Mouse (Mus musculus) lung, postnatal 10 days (tissue): ENCODE measurements around the gene Defb43.

Source experiments
- DNase-seq: peaks from one replicate; pipeline ENCODE4 v3.0.0; 2021

Gene Defb43

DNA sequence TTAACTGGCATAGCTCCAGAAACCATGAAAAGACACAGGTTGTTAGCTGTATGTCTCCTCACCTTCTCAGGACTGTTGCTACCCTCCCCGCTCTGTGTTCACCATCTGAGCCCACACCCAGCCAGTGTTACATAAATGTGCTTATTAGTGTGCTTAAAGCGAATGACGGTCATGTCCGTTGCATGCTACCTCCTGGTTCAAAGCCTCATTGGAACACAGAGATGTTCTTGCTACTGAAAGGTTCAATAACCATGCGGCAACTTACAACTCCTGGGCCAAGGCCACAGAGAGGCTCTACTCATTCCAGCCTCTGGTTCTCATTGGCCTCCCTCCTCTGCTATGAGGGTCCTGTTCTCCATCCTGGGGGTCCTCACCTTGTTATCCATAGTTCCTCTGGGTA is at the start of gene Defb43:
Gene Defb43 (plus strand): TSS at position 301 of the 400 bp plus-strand sequence.
- no peak for DNase-seq

DNA sequence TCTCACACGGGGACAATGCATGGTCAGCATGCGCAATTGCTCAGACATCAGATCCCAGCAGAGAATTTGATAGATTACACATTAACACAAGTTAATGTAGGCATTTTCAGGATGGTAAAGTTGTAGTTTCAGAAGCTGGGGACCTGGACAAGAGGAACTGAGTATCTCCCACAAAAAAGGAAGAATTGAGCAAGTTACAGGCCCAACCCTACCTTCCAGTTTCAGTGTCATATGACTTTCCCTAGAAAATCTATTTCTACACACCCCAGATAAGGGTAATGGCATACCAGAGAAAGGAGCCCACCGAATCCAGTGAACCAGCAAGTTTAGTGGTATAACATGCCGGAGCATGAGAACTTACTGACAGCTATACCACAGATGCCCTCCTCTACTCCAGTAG is 47.9 kb upstream of the Defb43 start:
- DNase-seq: no peak

DNA sequence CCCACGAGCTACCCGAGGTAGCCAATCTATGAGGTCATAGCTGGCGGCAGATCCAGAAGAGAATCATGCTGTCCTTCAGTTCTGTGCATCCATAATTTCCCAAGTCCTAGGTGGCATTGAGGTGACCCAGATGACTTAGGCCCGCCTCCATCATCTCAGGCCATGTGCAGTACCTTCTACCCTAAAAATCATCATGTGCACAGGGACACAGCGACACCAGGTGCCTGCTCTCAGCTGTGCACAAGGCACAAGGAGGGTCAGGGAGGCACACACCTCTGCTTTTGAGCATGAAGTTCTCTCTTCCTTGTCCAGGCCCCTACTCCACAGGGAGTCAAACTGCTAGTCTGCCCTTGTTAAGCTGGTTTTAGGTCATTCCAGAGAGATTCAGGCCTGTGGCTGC is 46.2 kb upstream of the Defb43 start:
- DNase-seq: no peak

GRCm38 (mm10) chr14:62965811-62966520 is 45.6 kb upstream of the Defb43 start:
- peak; percentile 54 for DNase-seq

DNA sequence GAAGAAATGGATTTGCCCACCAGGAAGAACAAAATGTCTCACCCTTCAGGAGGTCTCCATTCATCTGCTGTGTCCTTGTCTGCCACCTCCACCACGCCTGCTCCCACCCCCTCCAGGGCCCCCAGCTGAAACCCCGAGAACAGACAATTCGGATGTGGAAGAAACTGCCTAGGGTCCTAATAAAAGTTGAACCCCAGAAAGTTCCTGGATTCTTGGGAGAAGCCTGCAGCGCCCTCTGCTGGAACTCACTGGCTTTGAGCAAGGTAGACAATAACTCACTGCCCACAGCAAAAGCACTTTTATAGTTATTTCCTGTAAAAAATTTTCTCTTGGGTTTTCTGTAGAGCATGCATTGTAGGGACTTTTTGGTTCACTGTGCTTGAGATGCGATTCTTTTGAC is 36.5 kb upstream of the Defb43 start:
- DNase-seq: peak; percentile 73

DNA sequence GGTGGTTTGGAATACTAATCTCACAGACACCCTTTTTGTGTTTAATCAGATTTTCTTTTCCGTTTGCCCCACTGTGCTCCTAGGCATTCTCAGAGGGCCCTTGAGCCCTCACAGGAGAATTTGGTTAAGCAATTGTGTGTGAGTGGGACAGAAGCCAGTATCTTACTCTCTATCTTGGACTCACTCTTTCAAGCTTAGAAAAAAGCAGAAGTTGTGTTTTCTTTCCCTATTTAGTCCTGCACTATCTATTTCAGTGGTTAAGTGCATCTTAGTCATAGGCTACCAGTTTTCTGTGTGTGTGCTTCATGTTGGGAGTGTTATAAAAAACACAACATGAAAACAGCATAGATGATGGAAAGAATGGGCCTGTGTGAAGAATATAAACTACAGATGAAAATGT is 31.8 kb upstream of the Defb43 start:
- no peak for DNase-seq

GRCm38 (mm10) chr14:62984410-62984809 is 27.2 kb upstream of the Defb43 start, which contains the start of gene Defb48:
Defb48 (minus strand) TSS chr14:62984510.
- no peak for DNase-seq

GRCm38 (mm10) chr14:62991271-62991670 is 20.3 kb upstream of the Defb43 start:
- no peak for DNase-seq

DNA sequence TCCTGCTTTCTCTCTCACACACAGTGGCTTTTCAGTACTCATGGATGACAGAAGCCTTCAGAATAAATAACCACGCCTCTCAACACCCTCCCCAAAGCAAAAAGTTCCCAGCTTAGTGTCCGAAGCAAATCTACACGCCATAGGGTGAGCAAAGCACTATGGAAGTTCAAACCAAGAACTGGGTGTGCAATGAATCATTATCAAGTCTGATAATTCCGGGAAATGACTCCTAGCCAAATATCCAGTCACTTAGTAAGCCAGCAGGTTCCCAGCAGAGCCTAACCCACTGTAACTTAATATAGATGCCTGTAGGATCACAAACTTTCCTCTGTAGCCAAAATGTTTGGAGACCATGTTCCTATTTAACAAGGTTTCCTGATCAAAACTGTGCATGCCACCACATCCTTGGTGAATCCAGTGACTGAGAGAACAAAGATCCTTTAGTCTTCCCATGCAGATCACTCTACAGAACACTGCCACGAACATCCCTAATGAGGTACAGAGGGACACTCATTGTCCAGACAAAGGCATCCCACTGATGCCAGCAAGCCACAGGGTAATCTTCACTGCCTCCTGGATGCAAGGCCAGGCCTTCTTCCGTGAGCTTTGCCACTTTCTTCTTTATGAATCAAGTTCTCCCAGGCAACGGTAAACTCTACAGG is 19.6 kb upstream of the Defb43 start:
- DNase-seq: no peak

DNA sequence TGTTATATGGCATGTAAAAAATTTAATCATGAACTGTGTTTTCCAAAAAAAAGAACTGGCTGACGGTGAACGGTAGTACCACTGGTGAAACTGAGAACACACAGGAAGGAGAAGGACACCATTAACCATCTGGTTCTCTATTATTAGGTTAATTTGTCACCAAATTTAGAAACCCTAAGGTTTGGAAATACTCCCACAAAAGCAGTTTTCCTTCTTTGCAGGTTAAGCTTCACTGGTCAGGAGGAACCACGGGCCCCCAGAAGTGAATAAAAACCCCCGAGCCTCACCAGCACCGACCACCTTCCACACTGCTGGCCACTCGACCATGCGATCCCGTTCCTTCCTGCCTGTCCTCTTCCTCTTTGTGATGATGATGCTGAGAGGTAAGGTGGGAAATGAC is 13.8 kb upstream of the Defb43 start, which contains the start of gene Defb47:
Gene Defb47 (plus strand): TSS at position 301 of the 400 bp plus-strand sequence.
- no peak for DNase-seq

DNA sequence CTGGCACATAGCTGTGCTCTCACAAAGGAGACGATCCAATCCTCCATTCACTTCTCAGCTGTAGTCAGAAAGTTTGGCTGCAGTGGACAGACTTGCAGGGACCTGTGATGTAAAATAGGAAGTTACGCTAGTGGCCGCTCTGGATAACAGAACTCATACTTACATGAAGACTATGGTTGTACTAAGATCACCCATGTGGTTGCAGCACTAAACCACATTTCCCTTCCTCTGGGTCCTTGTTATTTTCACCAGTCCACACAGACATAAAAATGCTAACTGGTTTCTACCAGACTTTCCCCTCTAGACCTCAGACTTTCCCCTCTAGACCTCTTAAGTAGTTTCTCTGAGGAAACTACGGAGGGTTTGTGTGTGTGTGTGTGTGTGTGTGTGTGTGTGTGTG is 12.6 kb upstream of the Defb43 start:
- DNase-seq: no peak

DNA sequence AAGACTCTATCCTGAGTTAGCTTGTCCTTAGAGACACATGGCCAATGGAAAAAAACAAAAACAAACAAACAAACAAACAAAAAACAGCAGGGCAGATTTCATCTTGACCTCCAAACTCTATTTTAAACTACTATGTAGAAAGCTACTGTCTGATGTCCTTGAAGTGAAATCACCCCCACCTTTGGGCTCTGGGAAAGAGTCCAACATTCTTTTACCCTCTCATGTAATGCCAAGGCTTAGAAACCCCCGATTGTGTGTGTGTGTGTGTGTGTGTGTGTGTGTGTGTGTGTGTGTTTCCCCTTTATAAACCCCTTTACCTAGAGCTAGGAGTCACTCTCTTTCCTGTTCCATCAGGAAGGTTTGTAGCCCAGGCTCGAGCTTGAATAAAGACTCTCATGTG is 9.0 kb upstream of the Defb43 start:
- no peak for DNase-seq

DNA sequence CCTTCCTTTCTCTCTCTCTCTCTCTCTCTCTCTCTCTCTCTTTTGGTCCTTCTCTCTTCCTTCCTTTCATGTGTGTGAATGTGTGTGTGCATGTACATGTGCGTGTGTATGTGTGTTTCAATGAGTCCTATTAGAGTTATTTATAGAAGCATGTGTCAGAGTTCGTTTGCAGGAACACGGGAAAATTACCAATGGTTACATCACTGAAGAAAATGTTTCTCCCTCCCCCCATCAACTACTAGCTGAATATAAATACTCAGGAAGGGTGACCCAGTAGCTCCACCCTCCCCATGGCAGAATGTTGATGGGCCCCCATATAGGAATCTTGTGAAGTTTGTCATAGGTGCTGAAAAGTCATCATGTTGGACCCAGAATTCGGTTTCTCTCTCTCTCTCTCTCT is 1.5 kb downstream of the Defb43 start:
- no peak for DNase-seq

- no peak for DNase-seq
Measured at GRCm38 (mm10) chr14:63014667-63015066, 3.1 kb downstream of the Defb43 start.

DNA sequence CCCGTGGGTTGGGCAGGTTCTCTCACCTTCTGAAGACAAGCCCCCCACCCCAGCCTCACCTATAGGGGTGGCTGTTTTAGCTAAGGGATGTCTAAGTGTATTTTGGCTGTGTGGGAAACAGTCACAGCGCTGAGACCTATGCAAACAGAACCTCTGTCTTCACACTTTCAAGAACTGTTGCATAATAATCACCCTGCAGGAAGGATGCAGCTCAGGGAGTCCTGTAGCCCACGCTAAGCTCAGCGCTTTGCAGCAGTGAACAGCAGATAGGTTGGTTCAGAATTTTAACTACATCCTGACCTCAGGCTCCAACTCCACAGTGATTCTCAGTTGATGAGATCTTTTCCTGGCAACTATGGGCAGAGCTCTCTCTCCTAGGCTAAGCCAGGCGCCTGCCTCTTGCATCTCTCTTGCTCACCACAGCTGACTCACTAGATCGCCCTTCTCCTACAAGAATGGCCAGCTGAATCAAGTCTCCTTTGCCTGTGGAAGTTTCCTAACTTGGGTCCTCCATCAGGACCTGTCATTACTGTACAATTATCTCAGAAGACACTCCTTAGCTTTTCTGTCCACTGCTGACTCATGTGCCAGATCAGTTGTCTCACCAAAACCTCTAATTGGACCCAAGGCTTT is 9.1 kb downstream of the Defb43 start:
- no peak for DNase-seq

GRCm38 (mm10) chr14:63046691-63047090 is 35.1 kb downstream of the Defb43 start, which contains the start of gene Defb42:
Defb42 (plus strand) TSS chr14:63046991.
- no peak for DNase-seq

- DNase-seq: no peak
Measured at GRCm38 (mm10) chr14:63049910-63050370, 38.4 kb downstream of the Defb43 start, which contains the start of gene Defb30. Defb30 (minus strand) TSS chr14:63049960.

DNA sequence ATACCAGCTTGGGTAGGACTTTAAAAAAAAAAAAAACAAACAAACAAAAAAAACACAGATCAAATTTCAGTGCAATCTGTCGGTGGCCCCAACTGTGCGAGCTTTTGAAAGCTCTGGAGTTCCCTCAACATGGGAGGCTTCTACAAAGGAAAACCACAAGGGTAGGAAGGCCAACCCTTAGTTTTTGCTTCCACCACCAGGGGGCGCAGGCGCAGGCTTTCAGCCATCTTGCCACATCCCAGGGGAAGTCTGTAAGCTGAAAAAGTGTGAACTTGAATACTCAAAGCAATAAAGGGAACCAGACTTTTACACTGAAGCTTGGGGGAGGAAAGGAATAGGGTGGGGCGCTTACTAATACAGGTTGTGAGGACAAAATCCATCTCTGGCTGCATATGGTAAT is 39.2 kb downstream of the Defb43 start:
- DNase-seq: peak; percentile 79

GRCm38 (mm10) chr14:63054729-63055128 is 43.2 kb downstream of the Defb43 start:
- DNase-seq: peak; percentile 94

- no peak for DNase-seq
Measured at GRCm38 (mm10) chr14:63060361-63060760, 48.8 kb downstream of the Defb43 start.

DNA sequence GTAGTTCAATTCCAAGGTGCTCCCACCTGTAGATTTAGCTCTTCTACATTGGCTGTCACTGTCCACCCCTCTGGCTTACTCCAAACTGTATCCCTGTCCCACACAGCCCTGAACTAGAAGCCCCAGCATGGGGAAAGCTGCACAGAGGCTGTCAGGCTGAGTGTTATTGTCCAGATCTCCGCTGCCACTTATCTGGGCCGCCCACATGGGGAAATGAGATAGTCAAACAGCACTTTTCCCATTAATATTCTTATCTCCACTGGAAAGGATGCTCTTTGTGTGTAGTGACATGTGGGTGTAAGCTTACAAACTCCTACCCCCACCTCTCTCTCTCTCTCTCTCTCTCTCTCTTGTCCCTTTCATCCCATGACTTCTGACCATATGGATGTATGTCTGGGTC is 50.6 kb downstream of the Defb43 start:
- DNase-seq: no peak

- DNase-seq: no peak
Measured at GRCm38 (mm10) chr14:63065391-63065790, 53.8 kb downstream of the Defb43 start.

- peak; percentile 75 for DNase-seq
Measured at GRCm38 (mm10) chr14:63066630-63067310, 55.2 kb downstream of the Defb43 start.
